Mouse (Mus musculus) bone marrow, adult 2 months (tissue): ENCODE measurements around the gene Sp2.

Experiments used
- CTCF ChIP-seq: fragments of 200-500 bp; IDR thresholded peaks from 2 replicates; pipeline ENCODE4 v1.5.1; 2011; ENCODE audit warnings: low read length, control low read depth; ENCODE audit not compliant: control insufficient read depth, insufficient read depth
- POLR2A ChIP-seq: fragments of 200-500 bp; IDR thresholded peaks from 2 replicates; pipeline ENCODE4 v1.6.1; 2011; ENCODE audit warnings: low read depth, mild to moderate bottlenecking, control low read depth, low read length, borderline replicate concordance; ENCODE audit not compliant: control insufficient read depth

DNA sequence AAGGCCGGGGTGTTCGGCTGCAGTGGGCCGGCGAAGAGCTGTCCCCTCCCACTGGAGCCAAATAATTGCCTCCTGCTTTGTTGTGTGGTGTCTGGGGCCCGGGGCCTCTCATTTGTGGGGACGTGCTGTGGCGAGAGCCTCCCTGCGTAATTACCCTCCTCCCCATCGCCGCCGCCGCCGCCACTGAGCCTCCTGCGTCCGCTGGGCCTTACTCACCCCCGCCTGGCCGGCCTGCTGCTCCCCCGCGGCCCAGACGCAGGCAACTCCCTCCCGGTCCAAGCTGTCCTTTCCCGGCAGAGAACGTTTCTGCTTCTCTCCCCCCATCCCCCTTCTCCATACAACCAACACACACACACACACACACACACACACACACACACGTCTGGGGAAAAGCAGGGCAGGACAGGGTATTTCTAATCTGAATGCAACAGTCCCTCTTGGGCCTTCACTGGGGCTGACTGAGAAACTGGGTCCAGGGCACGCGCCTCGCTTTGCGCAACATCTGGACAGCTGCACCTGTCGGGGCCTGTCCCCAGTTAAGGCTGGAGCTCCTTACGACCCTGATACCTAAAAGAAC lies 14.7 kb upstream of the Sp2 start:
- TF ChIP-seq CTCF (no peak), POLR2A (no peak)
